Mouse (Mus musculus): ENCODE measurements at regions not wholly inside any gene's neighbourhood (a gene's known extent, or its start where the extent isn't known, plus 50 kb on each side); places are given as distances from the start of the nearest gene placed in this dataset.

- TF ChIP-seq CTCF (IDR thresholded peaks at IDR 0.05; ENCODE audit: borderline replicate concordance, insufficient read depth, low read length) (no peak), POLR2A (IDR thresholded peaks at IDR 0.05; ENCODE audit: low read depth, low read length) (no peak)
Observed at GRCm38 (mm10) chr16:55754092-55754763, 84.5 kb downstream of the Nfkbiz start.
